Mouse (Mus musculus): Measurements from ENCODE around the gene Gucy1b1.

Gene Gucy1b1

DNA sequence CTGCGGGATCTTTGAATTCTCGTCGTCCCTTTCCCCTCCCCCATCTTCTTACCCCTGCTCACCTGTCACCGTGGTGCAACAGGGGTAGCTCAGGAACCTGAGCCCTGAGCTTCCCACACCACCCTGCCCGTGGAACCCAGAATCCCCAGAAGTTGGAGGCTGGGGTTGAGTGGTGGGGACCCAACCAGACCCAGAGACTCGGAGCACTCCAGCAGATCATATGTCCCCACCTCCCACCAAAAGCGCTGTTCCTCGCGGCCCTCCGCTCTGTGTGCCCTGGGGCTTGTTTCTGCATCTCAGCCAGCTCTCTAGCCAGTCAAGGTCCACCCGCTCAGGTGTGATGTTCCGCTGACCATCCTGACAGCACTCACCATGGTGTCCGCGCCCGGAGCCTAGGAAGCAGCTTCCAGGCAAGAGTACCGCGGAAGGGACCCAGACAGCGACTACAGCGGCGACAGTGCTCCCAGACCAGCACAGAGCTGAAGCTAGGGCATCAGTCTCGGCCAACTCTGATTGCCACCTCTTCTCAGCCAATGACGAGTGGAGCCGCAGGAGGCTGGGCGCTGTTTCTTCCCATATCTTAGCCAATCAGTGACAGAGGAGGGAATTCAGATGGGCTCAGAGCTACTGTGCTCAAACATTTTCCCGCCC is at the start of gene Gucy1b1:
Gene Gucy1b1, minus strand, starts transcription at position 489 of the 651 bp plus-strand sequence.
- POLR2A ChIA-PET = interaction anchor here in 1 of 4 experiments (0.6 kb wide), 1 partner anchor 75 kb away, joined by 3 read pairs; no protein-coding TSS in a partner anchor
- CTCF ChIA-PET = interaction anchor here in 1 of 4 experiments (0.6 to 0.7 kb wide), 2 partner anchors 71 to 134 kb away, joined by 3 read pairs; partner anchors contain the start of gene Gucy1a1

DNA sequence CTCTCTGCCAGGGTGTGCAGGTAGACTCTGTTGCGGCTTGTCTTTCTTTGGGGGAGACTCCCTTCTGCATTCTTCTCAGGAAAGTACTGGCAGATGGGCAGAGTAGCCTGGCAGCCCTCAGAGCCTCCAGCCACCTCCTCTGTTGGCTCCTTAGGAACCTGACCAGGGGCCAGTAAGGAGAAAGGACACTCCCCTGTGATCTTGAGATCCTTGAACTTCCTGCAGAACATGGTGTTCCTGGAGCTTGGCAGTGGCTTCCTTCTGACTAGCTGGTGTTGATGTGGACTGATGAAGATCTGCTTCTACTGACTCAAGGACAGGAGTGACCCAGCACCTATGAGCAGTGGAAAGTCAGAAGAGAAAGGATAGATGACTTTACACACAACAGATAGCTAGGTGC is 44.4 kb upstream of the Gucy1b1 start:
- POLR2A ChIA-PET = no interaction called here
- CTCF ChIA-PET = no interaction called here

GRCm38 (mm10) chr3:82112439-82112838 is 38.0 kb upstream of the Gucy1b1 start:
- ChIA-PET POLR2A (no interaction called here), CTCF (interaction anchor here in 1 of 4 experiments (0.6 kb wide), 1 partner anchor 72 kb away, joined by 6 read pairs; no protein-coding TSS in a partner anchor)

DNA sequence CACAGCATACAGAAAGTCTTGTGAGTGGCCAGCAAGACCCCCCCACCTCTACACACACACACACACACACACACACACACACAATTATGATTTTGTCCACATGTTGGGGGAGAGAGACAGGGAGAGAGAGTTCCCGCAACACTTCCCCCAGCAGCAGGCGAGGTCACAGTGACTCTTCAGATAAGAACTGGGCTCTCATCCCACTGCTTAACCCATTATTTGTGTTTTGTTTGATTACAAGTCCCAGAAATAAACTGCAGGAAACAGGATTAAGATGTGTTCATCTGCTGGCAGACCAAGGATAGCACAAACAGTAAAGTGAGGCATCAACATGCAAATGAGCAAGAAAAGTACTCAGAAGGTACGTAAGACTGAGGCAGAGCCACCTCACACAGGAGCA is 37.5 kb upstream of the Gucy1b1 start:
- CTCF ChIA-PET = interaction anchor here in 2 of 4 experiments (0.6 kb wide), 2 partner anchors 33 to 71 kb away, joined by 3 to 6 read pairs; partner anchors contain the start of gene Gucy1a1 (in 1 of the 2)
- POLR2A ChIA-PET = no interaction called here

- CTCF ChIA-PET = no interaction called here
Observed at GRCm38 (mm10) chr3:82108951-82109350, 34.5 kb upstream of the Gucy1b1 start.

GRCm38 (mm10) chr3:82104229-82104628 is 29.7 kb upstream of the Gucy1b1 start:
- CTCF ChIA-PET = no interaction called here

More at GRCm38 (mm10) chr3:82108951-82109350, 34.5 kb upstream of the Gucy1b1 start:
- POLR2A ChIA-PET = interaction anchor here in 1 of 4 experiments (0.6 kb wide), 1 partner anchor 28 kb away, joined by 3 read pairs; no protein-coding TSS in a partner anchor

DNA sequence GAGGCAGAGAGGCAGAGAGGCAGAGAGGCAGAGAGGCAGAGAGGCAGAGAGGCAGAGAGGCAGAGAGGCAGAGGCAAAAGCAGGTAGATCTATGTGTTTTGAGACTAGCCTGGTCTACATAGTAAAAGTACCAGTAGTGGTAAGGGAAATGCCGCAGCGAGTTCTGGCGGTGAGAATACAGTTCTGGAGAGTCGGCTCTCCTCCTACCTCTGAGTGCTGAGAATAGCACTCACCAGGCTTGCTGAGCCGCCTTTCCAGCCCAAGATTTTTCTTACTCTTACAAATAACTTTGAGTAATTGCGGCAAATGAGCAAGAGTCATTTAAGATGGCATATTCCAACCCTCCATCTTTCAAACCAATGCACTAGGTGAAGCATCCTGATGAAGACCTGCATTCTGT is 24.6 kb upstream of the Gucy1b1 start:
- ChIA-PET CTCF (no interaction called here), POLR2A (no interaction called here)

More at GRCm38 (mm10) chr3:82104229-82104628, 29.7 kb upstream of the Gucy1b1 start:
- POLR2A ChIA-PET = no interaction called here

GRCm38 (mm10) chr3:82096801-82097200 is 22.3 kb upstream of the Gucy1b1 start:
- POLR2A ChIA-PET = no interaction called here

GRCm38 (mm10) chr3:82073741-82074181 is 728 bp downstream of the Gucy1b1 start:
- ChIA-PET POLR2A (no interaction called here), CTCF (interaction anchor here in 1 of 4 experiments (0.6 kb wide), 1 partner anchor 980 kb away, joined by 3 read pairs; no protein-coding TSS in a partner anchor)

More at GRCm38 (mm10) chr3:82096801-82097200, 22.3 kb upstream of the Gucy1b1 start:
- CTCF ChIA-PET = no interaction called here

GRCm38 (mm10) chr3:82067830-82068229 is 6.7 kb downstream of the Gucy1b1 start:
- POLR2A ChIA-PET = no interaction called here
- CTCF ChIA-PET = no interaction called here

- POLR2A ChIA-PET = interaction anchor here in 1 of 4 experiments (0.5 to 0.6 kb wide), 2 partner anchors 1230 to 1877 kb away, joined by 3 read pairs; no protein-coding TSS in a partner anchor
- CTCF ChIA-PET = interaction anchor here in 1 of 4 experiments (0.6 kb wide), 1 partner anchor 272 kb away, joined by 4 read pairs; no protein-coding TSS in a partner anchor
Observed at GRCm38 (mm10) chr3:82061402-82062180, 12.9 kb downstream of the Gucy1b1 start.

DNA sequence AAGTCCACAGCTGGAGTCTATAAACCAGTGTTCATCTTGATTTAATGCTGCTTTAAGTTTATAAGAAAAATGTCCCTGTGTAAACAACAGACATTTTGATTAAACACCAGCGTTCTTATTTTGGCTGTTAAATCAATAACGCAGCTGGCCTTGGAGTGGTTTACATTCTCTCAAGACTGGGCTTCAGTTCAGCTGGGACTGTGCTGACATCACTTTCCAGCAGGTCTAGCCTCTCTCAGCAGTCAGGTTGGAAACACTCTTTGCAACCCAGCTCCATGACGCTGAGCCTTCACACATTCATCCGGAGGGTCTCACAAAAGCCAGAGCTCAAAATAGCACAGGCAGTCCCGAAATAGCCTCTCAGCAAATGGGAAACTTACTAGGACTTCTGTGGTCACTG is 17.3 kb downstream of the Gucy1b1 start:
- CTCF ChIA-PET = no interaction called here
- POLR2A ChIA-PET = no interaction called here

- ChIA-PET CTCF (no interaction called here), POLR2A (no interaction called here)
Observed at GRCm38 (mm10) chr3:82054283-82054974, 20.1 kb downstream of the Gucy1b1 start.

GRCm38 (mm10) chr3:82052029-82052428 is 22.5 kb downstream of the Gucy1b1 start:
- ChIA-PET POLR2A (no interaction called here), CTCF (no interaction called here)

- POLR2A ChIA-PET = no interaction called here
- CTCF ChIA-PET = no interaction called here
Observed at GRCm38 (mm10) chr3:82051468-82051867, 23.0 kb downstream of the Gucy1b1 start.

DNA sequence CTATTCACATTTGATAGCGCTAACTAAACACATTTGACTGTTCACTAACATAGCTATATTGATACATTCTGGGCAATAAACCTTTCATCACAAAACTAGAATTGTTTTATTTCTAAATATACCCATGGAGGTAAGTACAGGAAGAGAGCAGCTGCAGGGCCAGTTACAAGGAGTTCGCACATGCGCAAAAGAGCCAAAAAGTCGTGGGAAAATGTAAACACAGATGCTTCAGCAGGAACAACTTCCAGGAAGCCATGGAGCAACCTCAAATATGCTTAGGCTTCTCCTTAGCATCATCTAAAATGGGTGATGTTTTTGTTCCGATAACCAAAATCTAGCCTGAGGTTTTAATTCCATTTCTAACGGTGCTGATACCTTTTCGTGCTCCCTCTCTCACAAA is 25.8 kb downstream of the Gucy1b1 start:
- POLR2A ChIA-PET = no interaction called here
- CTCF ChIA-PET = interaction anchor here in 2 of 4 experiments (0.6 to 0.7 kb wide), 3 partner anchors 625 to 711 kb away, joined by 3 to 5 read pairs (median 4); no protein-coding TSS in a partner anchor

- ChIA-PET POLR2A (no interaction called here), CTCF (interaction anchor here in 2 of 4 experiments (0.6 kb wide), 2 partner anchors 625 to 707 kb away, joined by 3 to 4 read pairs; no protein-coding TSS in a partner anchor)
Observed at GRCm38 (mm10) chr3:82048078-82048477, 26.4 kb downstream of the Gucy1b1 start.

- CTCF ChIA-PET = interaction anchor here in 1 of 4 experiments (0.5 kb wide), 1 partner anchor 260 kb away, joined by 3 read pairs; no protein-coding TSS in a partner anchor
- POLR2A ChIA-PET = no interaction called here
Observed at GRCm38 (mm10) chr3:82047100-82047753, 27.3 kb downstream of the Gucy1b1 start.

DNA sequence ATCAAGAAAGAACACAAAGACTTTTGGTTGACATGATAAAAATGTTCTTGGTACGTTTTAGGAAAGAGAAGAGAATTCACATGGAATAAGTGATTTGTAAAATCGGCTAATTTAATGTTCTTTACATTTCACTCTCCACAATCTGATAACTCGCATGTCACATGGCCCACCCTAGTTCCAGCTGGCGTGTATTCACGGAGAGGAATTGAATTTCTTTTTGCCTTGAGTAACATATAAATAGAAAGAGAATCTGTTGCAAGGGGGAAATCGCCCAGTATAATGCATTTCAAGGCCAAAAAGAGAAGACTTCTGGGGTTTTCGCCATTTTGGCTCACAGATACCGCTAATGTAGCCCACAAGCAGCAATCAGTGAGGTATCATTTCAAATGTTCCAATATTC is 28.4 kb downstream of the Gucy1b1 start:
- POLR2A ChIA-PET = no interaction called here

More for the DNA sequence above, 28.4 kb downstream of the Gucy1b1 start:
- CTCF ChIA-PET = no interaction called here

All from embryonic stem cell, embryonic (primary cell).